Mouse (Mus musculus): ENCODE results near the gene Ubqln3. TPM values are rescaled to one million over a fixed set of nuclear protein-coding genes. Genes with fewer than 3 reads are reported as not detected.

The Ubqln3 gene
- total RNA-seq (2021), result not detected
- long read RNA-seq, experiment 1, result 0 reads
- long read RNA-seq, experiment 2, result 0 reads

GRCm38 (mm10) chr7:104143179-104143578 lies at the start of gene Ubqln3:
Gene Ubqln3 (minus strand): TSS chr7:104143279.
- no peak for TF ChIP-seq CTCF (IDR thresholded peaks at IDR 0.05)
- intact Hi-C loops (cut with DNase I), result no loop called here
- H3K27ac ChIP-seq, result no peak within 1 kb of the TSS

GRCm38 (mm10) chr7:104191275-104191674 lies 48.2 kb upstream of the Ubqln3 start:
- intact Hi-C loops (cut with DNase I), result no loop called here
- no peak for DNase-seq (ENCODE audit: extremely low spot score in 1 of 2, low spot score in 2 of 2)
- peak; percentile 26 for TF ChIP-seq CTCF (IDR thresholded peaks at IDR 0.05)
- H3K4me3 ChIP-seq, result no peak overlapping the region
- no peak overlapping the region for H3K27ac ChIP-seq

More at GRCm38 (mm10) chr7:104143179-104143578, at the start of gene Ubqln3:
- DNase-seq (ENCODE audit: extremely low spot score in 1 of 2, low spot score in 2 of 2), result no peak
- no peak within 1 kb of the TSS for H3K4me3 ChIP-seq

DNA sequence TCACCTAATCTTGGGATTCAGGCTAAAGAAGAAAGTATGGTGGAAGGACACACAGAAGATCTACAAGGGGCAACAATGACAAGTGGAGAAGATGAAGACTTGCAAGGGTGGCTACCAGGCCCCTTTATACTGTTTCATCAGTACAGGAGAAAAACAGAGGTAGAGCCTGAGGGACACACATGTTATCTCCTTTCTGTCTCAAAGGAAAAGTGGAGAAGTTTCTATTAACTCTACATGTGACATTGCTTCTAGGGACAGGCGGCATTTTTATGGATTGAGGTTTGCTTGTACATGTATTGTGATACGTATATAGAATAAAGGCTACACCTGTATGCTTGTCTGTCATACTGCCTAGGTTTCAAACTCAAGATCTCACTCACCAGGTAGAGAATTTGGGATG lies 40.2 kb upstream of the Ubqln3 start, which contains the start of gene Olfr648:
TSS of gene Olfr648 (minus strand) at position 101 of the 400 bp plus-strand sequence.
- TF ChIP-seq CTCF (IDR thresholded peaks at IDR 0.05), result no peak
- no peak within 1 kb of the TSS for H3K27ac ChIP-seq
- no peak for DNase-seq (ENCODE audit: extremely low spot score in 1 of 2, low spot score in 2 of 2)
- intact Hi-C loops (cut with DNase I), result no loop called here
- no peak within 1 kb of the TSS for H3K4me3 ChIP-seq

GRCm38 (mm10) chr7:104179074-104179473 lies 36.0 kb upstream of the Ubqln3 start:
- Histone ChIP-seq H3K27ac (no peak overlapping the region), H3K4me3 (no peak overlapping the region)
- intact Hi-C loops (cut with DNase I), result no loop called here
- DNase-seq (ENCODE audit: extremely low spot score in 1 of 2, low spot score in 2 of 2), result no peak
- no peak for TF ChIP-seq CTCF (IDR thresholded peaks at IDR 0.05)

- H3K27ac ChIP-seq, result no peak overlapping the region
- no peak for TF ChIP-seq CTCF (IDR thresholded peaks at IDR 0.05)
- intact Hi-C loops (cut with DNase I), result no loop called here
- DNase-seq (ENCODE audit: extremely low spot score in 1 of 2, low spot score in 2 of 2), result no peak
- no peak overlapping the region for H3K4me3 ChIP-seq
These were observed 35.5 kb upstream of the Ubqln3 start for GRCm38 (mm10) chr7:104178422-104179054.

DNA sequence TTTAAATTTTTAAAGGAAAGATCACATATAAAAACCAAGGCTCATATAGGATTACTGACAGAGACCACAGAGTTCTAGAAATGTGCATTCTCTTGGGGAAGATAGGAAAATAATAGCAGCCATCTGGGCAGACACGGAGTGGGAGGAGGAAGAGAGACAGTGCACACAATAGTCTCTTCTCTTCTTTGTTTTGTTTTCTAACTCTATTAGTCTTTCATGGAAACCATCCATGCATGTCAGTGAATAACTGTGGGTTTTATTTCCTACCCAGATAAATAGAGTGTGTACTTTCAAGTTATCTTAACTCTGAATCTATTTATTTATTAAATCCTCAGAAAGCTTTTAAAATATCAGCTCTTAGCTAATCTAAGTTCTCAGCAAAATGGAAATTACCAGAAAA lies 32.0 kb upstream of the Ubqln3 start:
- Histone ChIP-seq H3K4me3 (no peak overlapping the region), H3K27ac (no peak overlapping the region)
- no peak for DNase-seq (ENCODE audit: extremely low spot score in 1 of 2, low spot score in 2 of 2)
- no peak for TF ChIP-seq CTCF (IDR thresholded peaks at IDR 0.05)
- intact Hi-C loops (cut with DNase I), result no loop called here

DNA sequence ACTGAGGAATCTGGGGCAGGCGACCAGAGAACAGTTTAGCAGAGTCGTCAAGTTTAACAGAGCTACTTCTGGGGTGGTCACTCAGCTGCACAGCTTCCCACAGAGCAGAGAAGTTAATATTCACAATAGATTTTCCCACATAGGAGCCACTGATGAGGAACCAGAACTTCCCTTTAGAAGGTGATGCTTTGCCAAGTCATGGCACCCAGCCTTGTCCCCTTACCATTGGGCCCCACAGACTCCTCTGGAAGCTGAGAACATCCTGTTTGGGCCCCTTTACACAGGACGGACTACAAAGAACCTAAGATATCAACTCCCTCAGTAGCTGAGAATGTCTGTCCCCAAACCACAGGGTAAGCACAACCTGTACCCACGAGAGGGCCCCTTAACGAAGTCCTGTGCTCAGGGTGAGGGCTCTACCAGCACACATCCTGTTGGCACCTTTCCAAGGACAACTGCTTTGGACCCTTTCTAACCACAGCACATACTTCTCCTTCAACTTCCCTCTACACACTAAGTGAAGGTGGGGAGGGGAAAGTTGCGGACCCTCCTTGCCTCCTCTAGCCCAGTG lies 26.6 kb upstream of the Ubqln3 start:
- no peak overlapping the region for H3K27ac ChIP-seq
- no peak overlapping the region for H3K4me3 ChIP-seq
- no peak for TF ChIP-seq CTCF (IDR thresholded peaks at IDR 0.05)
- intact Hi-C loops (cut with DNase I), result no loop called here
- no peak for DNase-seq (ENCODE audit: extremely low spot score in 1 of 2, low spot score in 2 of 2)

DNA sequence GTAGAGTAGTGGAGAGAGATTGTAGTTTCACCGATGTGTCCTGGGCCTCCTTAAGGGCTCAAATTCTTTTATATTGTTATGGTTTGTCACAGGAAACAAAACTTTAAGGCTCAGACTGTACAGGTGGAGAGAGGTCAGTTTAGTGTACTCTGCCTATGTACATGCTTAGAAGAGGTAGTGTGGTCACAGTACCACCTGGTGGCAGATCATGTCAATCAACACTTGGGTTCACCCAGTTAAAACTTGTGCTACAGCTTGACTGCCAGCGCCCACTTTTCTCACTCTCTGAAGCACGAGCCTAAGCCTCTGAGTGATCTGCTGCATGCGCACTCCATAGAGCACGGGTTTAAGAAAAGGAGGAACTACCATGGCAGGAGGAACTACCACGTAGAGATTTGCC lies 24.0 kb upstream of the Ubqln3 start:
- no peak overlapping the region for H3K4me3 ChIP-seq
- intact Hi-C loops (cut with DNase I), result no loop called here

GRCm38 (mm10) chr7:104150456-104150855 lies 7.4 kb upstream of the Ubqln3 start, which contains the start of gene Ubqlnl:
Gene Ubqlnl (minus strand): TSS chr7:104150556.
- Histone ChIP-seq H3K4me3 (no peak within 1 kb of the TSS), H3K27ac (no peak within 1 kb of the TSS)
- TF ChIP-seq CTCF (IDR thresholded peaks at IDR 0.05), result no peak
- intact Hi-C loops (cut with DNase I), result no loop called here
- no peak for DNase-seq (ENCODE audit: extremely low spot score in 1 of 2, low spot score in 2 of 2)

More for the DNA sequence above, 24.0 kb upstream of the Ubqln3 start:
- DNase-seq (ENCODE audit: extremely low spot score in 1 of 2, low spot score in 2 of 2), result no peak
- H3K27ac ChIP-seq, result no peak overlapping the region
- TF ChIP-seq CTCF (IDR thresholded peaks at IDR 0.05), result no peak

DNA sequence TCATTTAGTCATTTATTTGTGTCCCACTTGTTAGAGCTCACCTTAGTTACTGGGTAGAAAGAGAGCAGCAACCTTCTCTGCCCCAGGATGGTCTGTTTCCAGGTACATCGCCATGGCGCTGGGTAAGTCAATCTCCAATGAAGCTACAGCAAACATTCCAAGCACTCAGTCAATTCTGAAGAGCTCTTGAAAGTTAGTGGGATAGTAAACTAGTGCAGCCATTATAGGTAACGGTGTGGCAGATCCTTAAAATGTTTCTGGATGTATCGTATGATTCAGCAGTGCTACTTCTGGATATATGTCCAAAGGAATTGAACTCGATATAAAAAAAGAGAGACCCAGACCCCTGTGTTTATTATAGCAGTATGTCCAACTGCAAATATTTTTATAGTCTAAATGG lies 5.8 kb downstream of the Ubqln3 start, which contains the start of gene Olfr643:
TSS of gene Olfr643 (minus strand) at position 101 of the 400 bp plus-strand sequence.
- no peak within 1 kb of the TSS for H3K4me3 ChIP-seq
- intact Hi-C loops (cut with DNase I), result no loop called here
- H3K27ac ChIP-seq, result no peak within 1 kb of the TSS
- no peak for TF ChIP-seq CTCF (IDR thresholded peaks at IDR 0.05)
- DNase-seq (ENCODE audit: extremely low spot score in 1 of 2, low spot score in 2 of 2), result no peak

DNA sequence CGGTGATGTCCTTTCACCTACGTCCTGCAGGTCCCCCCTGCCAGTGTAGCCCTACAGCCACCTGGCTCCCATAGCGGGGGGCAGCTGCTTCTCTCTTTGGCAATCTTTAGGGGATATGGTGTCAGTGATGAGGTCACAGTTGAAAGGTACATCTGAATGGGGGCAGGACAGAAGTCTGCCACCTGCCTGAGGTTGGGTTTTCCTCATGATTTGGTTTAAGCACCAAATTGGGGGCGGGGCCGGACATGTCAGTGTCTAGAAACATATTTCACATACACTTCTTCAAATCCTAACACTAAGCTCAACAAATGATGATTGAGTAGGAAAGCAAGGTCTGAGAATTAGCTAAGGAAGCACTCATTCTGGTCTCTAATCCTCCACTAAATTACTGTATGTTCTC lies 13.4 kb downstream of the Ubqln3 start, which contains the start of gene Ubqln5:
TSS of gene Ubqln5 (minus strand) at position 101 of the 400 bp plus-strand sequence.
- TF ChIP-seq CTCF (IDR thresholded peaks at IDR 0.05), result no peak
- Histone ChIP-seq H3K4me3 (no peak within 1 kb of the TSS), H3K27ac (no peak within 1 kb of the TSS)
- intact Hi-C loops (cut with DNase I), result no loop called here
- DNase-seq (ENCODE audit: extremely low spot score in 1 of 2, low spot score in 2 of 2), result no peak

GRCm38 (mm10) chr7:104104757-104104972 lies 38.4 kb downstream of the Ubqln3 start, which contains the start of gene Olfr646:
Gene Olfr646 (plus strand): TSS chr7:104104873.
- Histone ChIP-seq H3K4me3 (no peak within 1 kb of the TSS), H3K27ac (no peak within 1 kb of the TSS)
- no peak for DNase-seq (ENCODE audit: extremely low spot score in 1 of 2, low spot score in 2 of 2)
- intact Hi-C loops (cut with DNase I), result no loop called here
- no peak for TF ChIP-seq CTCF (IDR thresholded peaks at IDR 0.05)
